Mouse (Mus musculus): ENCODE results near the gene Tnik. TPM values are rescaled to one million over a fixed set of nuclear protein-coding genes. Genes with fewer than 3 reads are reported as not detected.

Tnik gene
- total and polyA plus RNA-seq, 2 experiments from 2014 or later = 61.7 to 105 TPM

DNA sequence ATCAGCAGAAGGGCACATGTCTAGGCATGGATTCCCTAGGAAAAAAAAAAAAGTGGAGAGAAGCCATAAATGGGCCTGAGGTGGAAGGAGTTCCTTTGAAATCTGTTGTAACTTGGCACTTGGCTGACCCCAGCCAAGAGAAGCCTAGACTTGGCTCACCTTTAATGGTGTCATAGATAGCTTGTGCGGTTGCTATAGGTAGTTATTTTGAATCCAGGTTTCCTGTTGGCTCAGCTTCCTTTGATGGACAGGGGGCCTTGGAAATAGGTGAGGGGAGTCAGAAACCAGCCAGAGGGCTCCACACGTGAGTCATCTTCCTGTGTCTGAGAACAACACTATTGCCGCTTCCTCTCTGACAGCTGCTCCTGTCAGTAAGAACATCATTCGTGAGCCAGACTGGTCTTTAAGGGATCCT, 204.9 kb downstream of the Tnik start:
- Histone ChIP-seq H3K27ac (no peak overlapping the region), H3K4me3 (ENCODE audit: low read length) (no peak overlapping the region), H3K36me3 (ENCODE audit: insufficient read depth, low read length) (no peaks in the 10 kb centered on the region), H3K4me1 (ENCODE audit: insufficient read depth, low read length) (0 out of 2 replicates have a peak, but pooled peaks cover 6% of the 10 kb centered on the region), H3K9me3 (ENCODE audit: low read length) (no peaks in the 10 kb centered on the region), H3K27me3 (ENCODE audit: insufficient read depth, low read length) (no peaks in the 10 kb centered on the region), H3K4me2 (ENCODE audit: low read depth, low read length) (no peak overlapping the region), H3K9ac (replicated peaks; ENCODE audit: low read length) (no peak overlapping the region)
- 57% methylated on average over 4 of the region's 4 CpGs for WGBS
- TF ChIP-seq CTCF (IDR thresholded peaks at IDR 0.05; ENCODE audit: low read depth) = no peak
- ATAC-seq (no peak), DNase-seq (ENCODE audit: low spot score) (no peak)

DNA sequence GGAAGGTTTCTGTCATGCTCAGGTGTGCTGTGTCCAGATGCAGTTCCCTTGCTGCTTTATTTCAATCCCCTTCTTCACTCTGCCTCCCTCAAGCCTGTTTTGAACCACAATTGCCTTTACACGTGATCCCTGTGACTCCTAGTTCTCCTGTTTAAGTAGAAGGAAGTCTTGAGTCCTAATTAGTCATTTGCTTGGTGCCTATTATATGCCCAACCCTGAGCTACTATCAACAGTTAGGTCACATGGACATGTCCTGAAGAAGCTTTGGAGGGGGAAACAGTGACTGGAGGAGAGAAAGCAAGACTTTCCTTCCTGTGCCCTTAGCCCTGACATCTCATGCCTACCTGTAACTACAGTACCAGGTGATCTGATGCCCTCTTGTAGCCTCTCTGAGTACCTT, 210.4 kb downstream of the Tnik start:
- DNase-seq (ENCODE audit: low spot score) (no peak), ATAC-seq (no peak)
- TF ChIP-seq CTCF (IDR thresholded peaks at IDR 0.05; ENCODE audit: low read depth) = no peak
- Histone ChIP-seq H3K27me3 (ENCODE audit: insufficient read depth, low read length) (no peaks in the 10 kb centered on the region), H3K4me2 (ENCODE audit: low read depth, low read length) (no peak overlapping the region), H3K27ac (no peak overlapping the region), H3K9ac (replicated peaks; ENCODE audit: low read length) (no peak overlapping the region), H3K36me3 (ENCODE audit: insufficient read depth, low read length) (no peaks in the 10 kb centered on the region), H3K4me3 (ENCODE audit: low read length) (no peak overlapping the region), H3K4me1 (ENCODE audit: insufficient read depth, low read length) (no peaks in the 10 kb centered on the region), H3K9me3 (ENCODE audit: low read length) (no peaks in the 10 kb centered on the region)
- 71% methylated on average over 1 of the region's 1 CpGs for WGBS

DNA sequence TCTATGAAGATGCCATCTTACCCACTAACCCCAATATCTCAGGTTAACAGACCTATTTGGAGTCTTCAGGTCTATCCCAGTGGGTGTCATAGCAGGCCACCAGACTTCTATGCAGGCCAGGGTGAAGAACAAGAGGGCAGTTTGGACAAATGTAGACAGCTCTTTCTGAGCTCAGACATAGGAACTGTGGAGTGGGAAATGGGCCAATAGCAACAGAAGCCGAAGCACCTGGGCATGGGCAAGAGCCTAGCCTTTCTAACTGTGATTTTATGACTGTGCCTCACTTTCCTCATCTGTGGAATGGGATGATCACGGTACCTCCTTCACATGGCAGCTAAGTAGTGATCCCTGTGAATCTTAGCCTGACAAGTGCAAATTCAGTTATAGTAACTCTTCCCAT, 214.4 kb downstream of the Tnik start:
- no peaks in the 10 kb centered on the region for H3K36me3 ChIP-seq (ENCODE audit: insufficient read depth, low read length)
- H3K27ac ChIP-seq = no peak overlapping the region
- ATAC-seq = no peak
- TF ChIP-seq CTCF (IDR thresholded peaks at IDR 0.05; ENCODE audit: low read depth) = no peak
- no peaks in the 10 kb centered on the region for H3K27me3 ChIP-seq (ENCODE audit: insufficient read depth, low read length)
- no peak overlapping the region for H3K4me2 ChIP-seq (ENCODE audit: low read depth, low read length)
- no peak overlapping the region for H3K4me3 ChIP-seq (ENCODE audit: low read length)
- DNase-seq (ENCODE audit: low spot score) = no peak
- H3K9me3 ChIP-seq (ENCODE audit: low read length) = no peaks in the 10 kb centered on the region
- 0 out of 2 replicates have a peak, but pooled peaks cover 3% of the 10 kb centered on the region for H3K4me1 ChIP-seq (ENCODE audit: insufficient read depth, low read length)
- no peak overlapping the region for H3K9ac ChIP-seq (replicated peaks; ENCODE audit: low read length)
- WGBS = 93% methylated on average over 2 of the region's 2 CpGs

DNA sequence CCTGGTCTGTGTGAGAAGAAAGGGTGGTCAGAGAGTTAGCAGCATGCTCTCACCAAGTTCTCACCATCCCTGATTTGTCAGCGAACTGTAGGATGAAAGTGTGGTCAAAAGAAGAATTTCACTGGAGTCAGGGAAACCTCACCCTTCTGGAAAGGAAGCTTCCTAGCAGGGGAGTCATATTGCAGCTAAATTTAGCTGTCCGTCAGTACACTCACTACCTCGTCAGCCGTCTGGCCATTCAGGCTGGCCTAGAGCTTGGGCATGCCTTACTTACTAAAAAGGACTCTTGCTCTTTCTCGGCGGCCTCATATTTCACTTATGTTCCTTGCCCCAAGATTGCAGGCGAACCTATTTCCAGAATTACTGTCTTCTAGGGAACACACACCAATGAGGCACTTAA, 222.7 kb downstream of the Tnik start:
- Histone ChIP-seq H3K4me1 (ENCODE audit: insufficient read depth, low read length) (peaks cover 3% of the 10 kb centered on the region; the same call in 1 of the 2 replicates), H3K4me3 (ENCODE audit: low read length) (no peak overlapping the region), H3K36me3 (ENCODE audit: insufficient read depth, low read length) (no peaks in the 10 kb centered on the region), H3K9ac (replicated peaks; ENCODE audit: low read length) (no peak overlapping the region), H3K9me3 (ENCODE audit: low read length) (no peaks in the 10 kb centered on the region), H3K4me2 (ENCODE audit: low read depth, low read length) (no peak overlapping the region), H3K27ac (no peak overlapping the region), H3K27me3 (ENCODE audit: insufficient read depth, low read length) (no peaks in the 10 kb centered on the region)
- no peak for TF ChIP-seq CTCF (IDR thresholded peaks at IDR 0.05; ENCODE audit: low read depth)
- DNase-seq (ENCODE audit: low spot score) (no peak), ATAC-seq (no peak)
- 84% methylated on average over 7 of the region's 7 CpGs for WGBS

DNA sequence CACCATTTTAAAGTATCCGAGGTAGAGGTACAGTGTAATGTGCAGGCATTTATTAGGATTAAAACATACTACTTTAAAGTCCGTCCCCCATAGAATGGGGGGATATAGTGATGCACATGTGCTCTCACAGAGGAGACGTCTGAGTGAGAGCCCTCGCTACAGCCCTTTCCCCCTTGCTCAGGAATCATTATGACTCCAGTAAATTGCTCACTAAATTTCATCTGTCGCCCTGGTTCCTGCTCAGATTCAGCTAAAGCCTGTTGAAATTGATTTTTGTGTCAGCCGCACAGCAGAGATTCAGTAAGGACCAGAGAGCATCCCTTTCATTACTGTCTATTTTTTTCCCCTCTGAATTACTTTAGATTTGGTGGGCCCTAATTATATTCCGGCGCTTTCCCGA, 224.4 kb downstream of the Tnik start:
- 56% methylated on average over 9 of the region's 9 CpGs for WGBS
- Histone ChIP-seq H3K9me3 (ENCODE audit: low read length) (no peaks in the 10 kb centered on the region), H3K4me3 (ENCODE audit: low read length) (no peak overlapping the region), H3K9ac (replicated peaks; ENCODE audit: low read length) (no peak overlapping the region), H3K4me2 (ENCODE audit: low read depth, low read length) (no peak overlapping the region), H3K36me3 (ENCODE audit: insufficient read depth, low read length) (no peaks in the 10 kb centered on the region), H3K4me1 (ENCODE audit: insufficient read depth, low read length) (peaks cover 13% of the 10 kb centered on the region), H3K27me3 (ENCODE audit: insufficient read depth, low read length) (no peaks in the 10 kb centered on the region), H3K27ac (no peak overlapping the region; the same call in 1 of the 2 replicates)
- ATAC-seq (0 out of 2 replicates have a peak, but pooled peaks have one; percentile 8), DNase-seq (ENCODE audit: low spot score) (peak; percentile 35)
- no peak for TF ChIP-seq CTCF (IDR thresholded peaks at IDR 0.05; ENCODE audit: low read depth)

DNA sequence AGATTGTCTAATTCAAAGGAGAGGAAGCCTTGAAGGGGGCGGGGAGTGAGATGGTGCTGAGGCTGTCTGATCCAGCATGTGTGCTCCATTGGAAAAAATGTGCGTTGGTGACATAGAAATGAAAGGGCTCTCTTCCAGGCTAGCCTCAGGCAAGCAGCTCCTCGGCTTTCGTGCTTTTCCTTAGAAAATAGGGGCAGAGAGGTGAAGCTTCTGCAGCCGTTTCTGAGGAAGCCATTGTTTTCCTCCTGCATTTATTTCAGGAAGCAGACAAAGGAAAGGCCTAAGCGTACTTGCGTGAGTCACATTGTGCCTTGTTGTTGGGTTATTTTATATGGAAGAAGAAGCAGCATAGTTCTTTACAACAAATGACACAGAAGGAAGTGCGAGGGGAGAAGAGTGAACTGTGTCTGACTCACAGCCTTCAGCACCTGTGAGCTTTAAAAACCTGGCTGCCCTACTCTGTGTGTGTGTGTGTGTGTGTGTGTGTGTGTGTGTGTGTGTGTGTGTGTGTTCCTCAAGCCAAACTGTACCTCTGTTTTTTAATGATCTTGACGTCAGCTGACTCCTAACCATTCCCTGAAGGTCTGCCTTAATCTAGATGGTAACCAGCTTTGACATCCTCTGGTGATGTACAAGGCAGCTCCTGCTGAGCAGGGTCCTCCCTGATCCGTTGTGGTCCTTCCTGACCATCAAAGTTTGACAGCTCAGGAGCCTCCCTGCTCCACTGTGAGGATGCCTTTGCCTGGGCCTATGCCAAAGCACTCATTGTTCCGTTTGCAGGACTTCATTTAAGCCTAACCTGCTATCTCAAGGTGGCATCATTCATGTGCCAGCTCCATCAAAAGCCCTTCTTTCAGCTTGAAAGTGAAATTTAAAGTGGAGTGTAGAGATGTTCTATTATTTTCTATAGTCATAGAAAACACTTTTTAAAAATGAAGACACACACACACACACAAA, 228.3 kb downstream of the Tnik start:
- H3K36me3 ChIP-seq (ENCODE audit: insufficient read depth, low read length) = no peaks in the 10 kb centered on the region
- peaks cover 13% of the 10 kb centered on the region for H3K4me1 ChIP-seq (ENCODE audit: insufficient read depth, low read length)
- 19% methylated on average over 11 of the region's 11 CpGs for WGBS
- H3K9me3 ChIP-seq (ENCODE audit: low read length) = no peaks in the 10 kb centered on the region
- DNase-seq (ENCODE audit: low spot score) (peak; percentile 49), ATAC-seq (peak; percentile 50)
- no peak overlapping the region for H3K4me3 ChIP-seq (ENCODE audit: low read length)
- no peak overlapping the region for H3K9ac ChIP-seq (replicated peaks; ENCODE audit: low read length)
- peak overlapping the region; percentile 72 for H3K27ac ChIP-seq
- H3K4me2 ChIP-seq (ENCODE audit: low read depth, low read length) = 0 out of 2 replicates have a peak overlapping the region, but pooled peaks have one; percentile 27
- TF ChIP-seq CTCF (IDR thresholded peaks at IDR 0.05; ENCODE audit: low read depth) = no peak
- H3K27me3 ChIP-seq (ENCODE audit: insufficient read depth, low read length) = no peaks in the 10 kb centered on the region
